Comparison of ENCODE assay signal across 8 mouse cellular contexts in genomic region chr4:116644326-116644725, GRCm38 (mm10). TPM values are rescaled to one million over a fixed set of nuclear protein-coding genes. Genes with fewer than 3 reads are reported as not detected.
DNase-seq lines count a peak whose midpoint lies in the region; ATAC-seq and TF ChIP-seq lines count a peak whose summit lies in the region.

No protein-coding gene starts in this region.

- DNase-seq in adrenal gland, postnatal 36 days = peak; percentile 33 to 57
- no peak for DNase-seq in adrenal gland, postnatal 25 days
- DNase-seq in Patski (ENCODE audit: low read depth, low spot score) = no peak
- peak; percentile 51 for DNase-seq in kidney, postnatal 14 days
- no peak for DNase-seq in spleen, adult 12 weeks (ENCODE audit: low spot score)

- peaks cover 55% of the 10 kb centered on the region for H3K36me3 ChIP-seq in kidney, embryonic 16.5 days (ENCODE audit: insufficient read depth, low read length)
- peaks cover 95% of the 10 kb centered on the region for H3K36me3 ChIP-seq in kidney, embryonic 15.5 days

- no peak overlapping the region for H3K4me3 ChIP-seq in kidney, embryonic 16.5 days (ENCODE audit: low read length)
- no peak overlapping the region for H3K4me3 ChIP-seq in kidney, embryonic 15.5 days (replicated peaks)
- no peak overlapping the region for H3K4me3 ChIP-seq in olfactory bulb, adult 2 months (ENCODE audit: insufficient read depth, low read depth, low read length)

- in situ Hi-C loops in Patski (cut with MboI; ENCODE audit: low pct_unique_long_range_greater_than_20kb) = loop anchor here (10.0 kb wide), 1 partner anchor 50 kb away; no protein-coding TSS in a partner anchor

- CTCF ChIA-PET in Patski (lab: Charles Lee) = interaction anchor here (0.9 to 1.6 kb wide), 5 partner anchors 12 to 44 kb away, joined by 3 to 6 read pairs (median 4); partner anchors contain the start of gene Prdx1

- 56% methylated on average over 6 of the region's 6 CpGs for WGBS in kidney, embryonic 16.5 days
- WGBS in kidney, embryonic 15.5 days = 52% methylated on average over 6 of the region's 6 CpGs
- WGBS in olfactory bulb, adult 2 months = 32% methylated on average over 6 of the region's 6 CpGs

- H3K9me3 ChIP-seq in kidney, embryonic 16.5 days (ENCODE audit: low read length) = no peaks in the 10 kb centered on the region
- H3K9me3 ChIP-seq in kidney, embryonic 15.5 days (replicated peaks) = no peaks in the 10 kb centered on the region

- TF ChIP-seq CTCF in Patski (IDR thresholded peaks at IDR 0.05) = peak; percentile 51
- 0 out of 2 replicates have a peak, but pooled peaks have one; percentile 19 for TF ChIP-seq CTCF in olfactory bulb, adult 2 months (IDR thresholded peaks at IDR 0.05; ENCODE audit: insufficient read depth, low read depth, low read length)

- no peak overlapping the region for H3K27ac ChIP-seq in kidney, embryonic 16.5 days (ENCODE audit: low read length)
- H3K27ac ChIP-seq in kidney, embryonic 15.5 days = no peak overlapping the region
- no peak overlapping the region for H3K27ac ChIP-seq in olfactory bulb, adult 2 months (ENCODE audit: insufficient read depth, low read depth, low read length)

- H3K27me3 ChIP-seq in kidney, embryonic 16.5 days (ENCODE audit: insufficient read depth, low read length) = no peaks in the 10 kb centered on the region
- H3K27me3 ChIP-seq in kidney, embryonic 15.5 days = no peaks in the 10 kb centered on the region
- H3K27me3 ChIP-seq in Patski = no peaks in the 10 kb centered on the region

- H3K4me2 ChIP-seq in kidney, embryonic 16.5 days (replicated peaks; ENCODE audit: low read depth, low read length) = no peak overlapping the region
- no peak overlapping the region for H3K4me2 ChIP-seq in kidney, embryonic 15.5 days

- H3K4me1 ChIP-seq in kidney, embryonic 16.5 days (ENCODE audit: insufficient read depth, low read length) = peaks cover 15% of the 10 kb centered on the region; the same call in 1 of the 2 replicates
- H3K4me1 ChIP-seq in kidney, embryonic 15.5 days = peaks cover 35% of the 10 kb centered on the region
- H3K4me1 ChIP-seq in olfactory bulb, adult 2 months (ENCODE audit: control insufficient read depth, insufficient read depth, low read length) = 0 out of 2 replicates have a peak, but pooled peaks cover 3% of the 10 kb centered on the region

- POLR2A ChIA-PET in Patski (lab: Charles Lee) = interaction anchor here (0.6 to 1.6 kb wide), 3 partner anchors 32 to 46 kb away, joined by 4 read pairs; no protein-coding TSS in a partner anchor

- no peak for TF ChIP-seq POLR2A in olfactory bulb, adult 2 months (IDR thresholded peaks at IDR 0.05; ENCODE audit: insufficient read depth, low read depth, low read length)

- ATAC-seq in kidney, embryonic 16.5 days (ENCODE audit: low FRiP score, low TSS enrichment) = 0 out of 2 replicates have a peak, but pooled peaks have one; percentile 23
- ATAC-seq in kidney, embryonic 15.5 days (replicated peaks; ENCODE audit: low FRiP score) = no peak
- no peak for ATAC-seq in Patski

- no peak overlapping the region for H3K9ac ChIP-seq in kidney, embryonic 16.5 days (replicated peaks; ENCODE audit: low read length)
- no peak overlapping the region for H3K9ac ChIP-seq in kidney, embryonic 15.5 days

RNA-seq across cellular contexts. Expression of gene Akr1a1, which starts 7.2 kb away (rescaled TPM):
- total RNA-seq in adrenal gland, postnatal 36 days (2021) = 100 to 1,000 TPM; 864 to 917 TPM
- total RNA-seq in adrenal gland, postnatal 25 days (2021) = 817 and 927 TPM in 2 replicates
- polyA plus RNA-seq in kidney, embryonic 16.5 days (2015; fragmentation: Nextera tagmentation; extraction: Ambion mirVana) = 869 and 947 TPM in 2 replicates
- polyA plus RNA-seq in kidney, embryonic 15.5 days (2015; fragmentation: Nextera tagmentation; extraction: Ambion mirVana) = 721 and 765 TPM in 2 replicates
- polyA plus RNA-seq in Patski (2021) = 517 TPM
- 1,277 TPM in 1 of 2 replicates, not detected in the other for polyA plus RNA-seq in olfactory bulb, adult 2 months (2012; ENCODE audit: insufficient read depth, insufficient read length, low replicate concordance, missing spikeins)

RNA-seq across cellular contexts. Expression of gene Nasp, which starts 16.6 kb away (rescaled TPM):
- 10 to 100 TPM; 29.8 to 35.0 TPM for total RNA-seq in adrenal gland, postnatal 36 days (2021)
- 30.9 and 37.1 TPM in 2 replicates for total RNA-seq in adrenal gland, postnatal 25 days (2021)
- polyA plus RNA-seq in kidney, embryonic 16.5 days (2015; fragmentation: Nextera tagmentation; extraction: Ambion mirVana) = 144 and 169 TPM in 2 replicates
- polyA plus RNA-seq in kidney, embryonic 15.5 days (2015; fragmentation: Nextera tagmentation; extraction: Ambion mirVana) = 175 and 180 TPM in 2 replicates
- 49.4 TPM for polyA plus RNA-seq in Patski (2021)
- not detected in 2 replicates for polyA plus RNA-seq in olfactory bulb, adult 2 months (2012; ENCODE audit: insufficient read depth, insufficient read length, low replicate concordance, missing spikeins)

RNA-seq across cellular contexts. Expression of gene Prdx1, which starts 41.0 kb away (rescaled TPM):
- total RNA-seq in adrenal gland, postnatal 36 days (2021) = 100 to 1,000 TPM; 682 to 824 TPM
- total RNA-seq in adrenal gland, postnatal 25 days (2021) = 777 and 778 TPM in 2 replicates
- polyA plus RNA-seq in kidney, embryonic 16.5 days (2015; fragmentation: Nextera tagmentation; extraction: Ambion mirVana) = 1,468 and 1,536 TPM in 2 replicates
- polyA plus RNA-seq in kidney, embryonic 15.5 days (2015; fragmentation: Nextera tagmentation; extraction: Ambion mirVana) = 1,497 and 1,602 TPM in 2 replicates
- 538 TPM for polyA plus RNA-seq in Patski (2021)
- 633 TPM in 1 of 2 replicates, not detected in the other for polyA plus RNA-seq in olfactory bulb, adult 2 months (2012; ENCODE audit: insufficient read depth, insufficient read length, low replicate concordance, missing spikeins)

RNA-seq across cellular contexts. Expression of gene Ccdc17, which starts 47.9 kb away (rescaled TPM):
- total RNA-seq in adrenal gland, postnatal 36 days (2021) = 10 to 100 TPM in 1 of 2 experiments, 1 to 10 TPM in 1; 9.1 to 12.1 TPM
- 12.1 and 19.5 TPM in 2 replicates for total RNA-seq in adrenal gland, postnatal 25 days (2021)
- polyA plus RNA-seq in kidney, embryonic 16.5 days (2015; fragmentation: Nextera tagmentation; extraction: Ambion mirVana) = 5.2 and 5.8 TPM in 2 replicates
- polyA plus RNA-seq in kidney, embryonic 15.5 days (2015; fragmentation: Nextera tagmentation; extraction: Ambion mirVana) = 3.6 and 4.8 TPM in 2 replicates
- 1.8 TPM for polyA plus RNA-seq in Patski (2021)
- polyA plus RNA-seq in olfactory bulb, adult 2 months (2012; ENCODE audit: insufficient read depth, insufficient read length, low replicate concordance, missing spikeins) = not detected in 2 replicates

Comparison
In these comparisons a context has a peak if more than half of its experiments do, and no peak if none do; other contexts are left out.
1. DNase-seq: peak in adrenal gland, postnatal 36 days (2 of 2) and kidney, postnatal 14 days (single experiment); none in adrenal gland, postnatal 25 days (single experiment), Patski (single experiment) and spleen, adult 12 weeks (single experiment).